Mouse (Mus musculus): ENCODE results near the gene Hagh.

DNA sequence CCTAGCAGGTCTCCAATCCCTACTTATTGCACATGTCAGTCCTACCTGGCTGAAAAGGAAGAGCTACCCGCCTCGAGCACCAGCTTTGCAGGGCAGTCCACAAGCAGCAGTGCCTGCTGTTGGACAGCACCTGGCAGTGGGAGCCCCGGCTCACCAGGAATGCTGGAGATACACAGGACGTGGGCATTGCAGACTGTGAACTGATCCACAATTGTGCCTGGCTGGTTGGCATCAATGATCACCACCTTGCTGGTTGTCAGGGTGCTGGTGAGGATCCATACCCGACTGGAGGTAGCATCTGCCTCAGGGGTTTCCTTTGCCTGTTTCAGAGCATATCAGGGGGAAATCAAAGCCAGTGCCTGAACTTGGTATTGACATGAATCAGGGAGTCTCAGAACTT is 62.2 kb downstream of the Hagh start:
- no peak for TF ChIP-seq CTCF (IDR thresholded peaks at IDR 0.05; ENCODE audit: borderline replicate concordance, insufficient read depth, low read depth, low read length)
- no peak for TF ChIP-seq POLR2A (IDR thresholded peaks at IDR 0.05; ENCODE audit: borderline replicate concordance, insufficient read depth, low read length)
